Mouse (Mus musculus) ovary, postnatal 14 days (tissue): ENCODE results near the gene Pipox.

Source experiments
- DNase-seq: peaks from one replicate; pipeline ENCODE4 v3.0.0; 2022; ENCODE audit warnings: low spot score

Gene Pipox

DNA sequence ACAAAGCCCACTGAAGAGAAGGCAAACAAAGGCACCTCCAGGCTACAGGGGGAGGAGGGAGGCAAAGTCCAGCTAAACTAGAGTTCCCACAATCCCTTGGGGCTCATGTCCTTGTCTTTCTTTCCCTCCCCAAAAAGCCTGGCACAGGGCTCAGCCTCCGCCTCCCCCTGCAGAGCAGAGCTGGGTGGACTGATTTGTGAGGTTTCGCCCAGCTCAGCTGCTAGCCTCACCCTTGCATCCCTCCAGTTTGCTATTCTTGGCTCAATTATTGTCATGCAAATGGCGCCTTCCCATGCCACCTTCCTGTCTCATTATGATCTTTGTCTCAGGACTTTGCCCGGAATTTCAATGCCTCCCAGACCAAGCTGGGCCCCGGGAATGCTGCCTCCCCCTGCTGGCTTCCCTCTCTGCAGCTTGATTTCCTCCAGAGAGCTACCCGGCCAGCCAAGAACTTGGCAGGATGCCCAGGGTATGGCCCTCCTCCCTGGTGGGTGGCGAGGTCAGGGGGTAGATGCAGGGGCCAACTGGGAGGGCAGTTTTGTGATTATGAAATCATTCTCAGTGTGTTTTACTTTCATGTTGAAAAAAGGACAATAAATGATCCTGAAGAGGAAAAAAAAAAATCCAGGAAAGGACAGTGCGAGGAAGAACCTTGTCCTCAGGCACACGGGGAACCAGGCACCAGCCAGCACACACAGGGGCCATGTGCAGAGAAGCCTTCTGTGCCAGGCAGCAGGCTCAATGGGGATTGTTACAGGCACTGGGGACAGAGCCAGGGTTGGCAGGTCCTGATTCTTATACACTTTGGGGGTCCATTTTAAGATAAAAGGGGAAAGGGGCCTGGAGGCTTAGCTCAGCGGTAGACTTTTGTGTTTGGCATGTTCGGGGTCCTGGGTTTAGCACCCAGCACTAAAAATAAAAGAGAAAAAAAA is at the start of gene Pipox:
Gene Pipox, minus strand, starts transcription at position 310 of the 932 bp plus-strand sequence.
- DNase-seq: peak; percentile 80

DNA sequence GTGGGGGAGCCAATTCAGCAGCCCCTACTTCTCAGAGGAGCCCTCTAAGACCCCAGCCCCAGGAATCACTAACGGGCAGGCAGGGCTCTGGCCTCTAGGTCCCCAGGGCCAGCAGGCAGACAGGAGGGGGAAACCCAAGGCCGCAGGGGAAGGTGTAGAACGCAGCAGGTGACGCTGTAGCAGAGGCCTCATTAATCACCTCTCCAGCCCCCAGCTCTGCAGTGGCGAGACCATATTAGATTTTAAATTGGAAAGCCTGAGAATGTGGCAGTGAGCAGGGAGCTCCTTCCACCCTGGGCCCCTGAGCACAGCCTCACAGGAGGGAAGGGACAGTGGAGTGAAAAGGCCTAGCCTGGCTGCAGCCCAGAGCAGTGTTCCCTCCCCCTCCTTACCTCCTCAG is 48.3 kb upstream of the Pipox start:
- no peak for DNase-seq

DNA sequence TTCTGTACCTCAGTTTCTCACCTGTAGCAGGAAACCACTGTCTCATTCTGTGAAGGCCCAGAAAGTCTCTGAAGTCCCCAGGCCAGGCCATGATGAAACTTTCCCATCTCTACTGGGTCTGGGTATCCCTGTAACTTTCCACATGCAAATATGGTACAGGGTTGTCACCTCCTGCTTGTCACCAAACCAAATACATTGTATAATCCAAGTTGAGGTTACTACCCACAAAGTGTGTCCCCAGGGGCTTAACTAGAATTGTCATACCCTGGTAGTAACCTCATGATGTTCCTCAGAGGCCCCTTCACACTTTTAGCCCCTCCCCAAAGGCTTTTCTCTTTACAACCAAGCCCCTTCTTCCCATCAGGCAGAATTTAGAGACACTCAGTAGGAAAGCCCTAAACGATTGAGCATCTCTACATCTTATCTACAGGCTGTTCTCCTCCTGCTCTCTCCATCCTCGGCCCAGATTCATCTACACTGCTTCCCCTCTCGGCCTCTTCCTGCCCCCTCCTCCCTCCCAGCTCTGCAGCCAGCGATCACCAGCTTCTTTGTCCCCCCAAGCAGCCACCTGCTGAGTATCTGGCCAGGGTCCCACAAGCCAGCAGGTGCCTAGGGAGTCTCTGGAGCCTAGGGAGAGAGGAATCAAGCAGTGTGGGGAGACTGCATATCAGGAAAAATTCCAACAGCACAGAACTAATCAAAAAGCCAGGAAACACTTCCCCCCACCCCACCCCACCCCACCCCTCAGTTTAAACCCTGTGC is 43.9 kb upstream of the Pipox start:
- no peak for DNase-seq

DNA sequence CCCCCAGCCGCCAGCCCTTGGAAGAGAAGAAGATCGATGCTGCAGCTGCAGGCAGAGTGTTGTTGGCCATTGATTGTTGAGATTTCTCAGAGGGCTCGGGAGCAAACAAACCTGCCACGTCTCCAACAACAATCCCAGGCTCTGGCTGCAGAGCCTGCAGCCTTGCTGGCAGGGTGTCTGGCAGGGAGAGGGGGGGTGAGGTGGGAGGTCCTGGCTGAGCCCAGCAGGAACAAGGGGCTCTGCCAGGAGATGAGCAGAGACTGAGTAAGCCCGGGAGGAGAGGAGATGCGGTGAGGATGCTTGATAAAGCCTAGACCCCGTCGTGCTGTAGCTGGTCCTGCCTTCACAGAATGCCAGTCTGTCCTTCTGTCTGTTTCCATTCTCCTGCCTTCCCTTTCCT is 43.0 kb upstream of the Pipox start:
- DNase-seq: no peak

DNA sequence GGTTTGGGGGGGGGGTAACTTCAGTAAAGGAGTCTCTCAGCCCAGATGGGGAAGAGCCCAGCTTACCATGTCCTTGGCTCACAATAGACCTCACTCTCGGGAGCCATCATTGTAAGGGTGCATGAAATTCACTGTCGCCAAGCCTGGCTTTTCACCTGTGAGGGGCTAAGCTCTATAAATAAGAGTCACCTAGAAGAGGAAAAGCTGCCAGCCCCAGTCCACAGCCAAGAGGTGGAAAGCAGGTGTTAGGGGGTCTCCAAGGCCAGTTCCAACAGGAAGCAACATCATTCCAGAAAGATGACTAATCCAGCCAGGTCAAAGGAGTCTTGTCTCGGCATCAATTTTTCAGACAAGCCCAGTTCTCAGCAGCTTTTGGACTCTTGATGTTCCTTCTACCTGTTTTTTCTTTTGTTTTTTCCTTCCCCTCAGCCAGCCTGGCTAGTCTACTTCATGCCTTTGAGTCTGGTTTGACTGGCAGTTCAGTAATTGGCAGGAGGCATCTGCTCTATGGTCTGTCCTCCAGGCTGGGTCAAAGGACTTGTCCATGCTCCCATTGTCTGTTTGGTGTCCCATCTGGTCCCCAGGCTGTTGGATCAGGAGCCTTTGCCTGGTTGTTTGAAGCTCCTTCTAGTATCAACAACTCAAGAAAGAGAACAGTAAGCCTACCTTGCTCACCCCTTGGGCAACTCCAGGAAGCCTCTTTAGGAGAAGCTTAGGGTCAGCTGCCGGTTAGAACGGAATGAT is 40.8 kb upstream of the Pipox start:
- DNase-seq: no peak

DNA sequence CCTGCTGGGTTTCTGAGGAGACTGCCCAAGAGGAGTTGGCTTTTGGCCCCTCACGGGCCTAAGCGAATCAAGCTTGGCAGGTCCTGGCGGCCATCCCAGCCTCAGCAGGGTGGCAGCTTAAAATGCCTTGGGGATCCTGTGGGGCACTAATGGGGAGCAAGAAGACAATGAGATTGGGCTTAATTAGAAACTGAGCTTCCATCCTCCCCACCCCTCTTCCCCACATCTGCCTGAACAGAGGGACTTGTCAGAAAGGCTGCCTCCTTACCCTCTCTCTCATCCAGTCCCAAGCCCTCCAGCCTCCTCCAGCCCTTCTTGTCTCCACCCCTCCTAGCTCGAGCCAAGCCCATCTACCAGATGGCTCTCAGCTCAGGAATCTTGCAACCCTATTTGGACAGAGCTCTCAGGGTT is 40.2 kb upstream of the Pipox start:
- no peak for DNase-seq

DNA sequence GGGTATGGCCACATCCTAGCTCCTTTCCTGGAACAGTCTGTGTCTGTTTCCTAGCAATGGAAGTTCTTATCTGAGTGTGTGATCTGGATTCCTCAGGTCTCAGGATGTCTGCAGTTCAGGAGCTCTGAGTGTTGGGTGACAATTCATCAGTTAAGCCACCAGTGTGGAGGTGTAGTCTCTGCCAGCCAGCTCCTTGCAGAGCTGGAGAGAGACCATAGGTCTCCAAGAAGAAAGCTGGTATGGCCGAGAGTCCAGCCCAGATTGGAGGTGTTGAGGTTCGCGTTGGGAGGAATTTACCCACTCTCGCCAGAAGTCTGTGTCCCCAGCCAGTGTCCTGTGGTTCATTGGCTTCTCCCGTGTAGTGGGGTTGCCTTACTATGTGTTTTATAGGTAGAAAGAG is 38.7 kb upstream of the Pipox start:
- DNase-seq: no peak

DNA sequence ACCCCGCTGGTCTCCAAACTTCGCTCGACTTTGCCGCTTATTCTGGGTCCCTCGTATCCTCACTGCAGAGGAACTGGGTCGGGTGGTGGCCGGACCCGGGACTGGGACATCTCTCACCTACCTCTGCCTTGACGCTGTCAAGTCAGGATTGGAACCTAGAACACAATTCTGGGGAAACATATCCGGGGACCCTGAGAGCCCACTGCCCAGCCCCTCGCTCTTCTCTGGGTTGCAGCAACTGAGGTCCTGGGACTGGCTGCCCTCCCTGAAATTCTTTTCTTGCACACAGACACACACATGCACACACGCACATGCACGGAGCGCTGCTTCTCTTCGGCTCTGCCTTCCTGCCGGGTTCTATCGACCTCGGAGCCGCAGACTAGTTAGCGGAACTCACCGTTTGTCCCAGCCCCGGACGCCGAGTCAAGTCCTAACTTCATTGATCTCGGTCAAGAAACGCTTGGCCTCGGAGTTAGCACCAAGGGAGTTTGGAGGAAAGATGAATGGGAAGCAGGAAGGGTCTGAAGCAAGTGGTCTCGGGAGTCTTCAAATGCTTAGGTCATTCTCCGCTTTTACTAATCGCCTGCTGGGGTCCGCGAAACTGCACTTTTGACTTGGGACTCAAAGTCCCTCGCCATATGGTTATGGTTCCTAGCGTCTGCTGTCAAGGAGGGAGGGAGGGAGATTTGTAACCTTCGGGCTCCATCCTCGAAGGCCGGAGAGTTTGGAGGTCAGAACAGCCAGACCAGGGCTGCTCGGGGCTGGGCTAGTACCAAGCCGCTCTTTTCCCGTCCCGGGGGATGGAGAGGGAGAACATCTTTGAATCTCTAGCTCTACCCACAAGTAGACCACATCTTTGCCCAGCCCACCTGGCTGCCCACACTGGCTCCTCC is 37.9 kb upstream of the Pipox start:
- DNase-seq: no peak

DNA sequence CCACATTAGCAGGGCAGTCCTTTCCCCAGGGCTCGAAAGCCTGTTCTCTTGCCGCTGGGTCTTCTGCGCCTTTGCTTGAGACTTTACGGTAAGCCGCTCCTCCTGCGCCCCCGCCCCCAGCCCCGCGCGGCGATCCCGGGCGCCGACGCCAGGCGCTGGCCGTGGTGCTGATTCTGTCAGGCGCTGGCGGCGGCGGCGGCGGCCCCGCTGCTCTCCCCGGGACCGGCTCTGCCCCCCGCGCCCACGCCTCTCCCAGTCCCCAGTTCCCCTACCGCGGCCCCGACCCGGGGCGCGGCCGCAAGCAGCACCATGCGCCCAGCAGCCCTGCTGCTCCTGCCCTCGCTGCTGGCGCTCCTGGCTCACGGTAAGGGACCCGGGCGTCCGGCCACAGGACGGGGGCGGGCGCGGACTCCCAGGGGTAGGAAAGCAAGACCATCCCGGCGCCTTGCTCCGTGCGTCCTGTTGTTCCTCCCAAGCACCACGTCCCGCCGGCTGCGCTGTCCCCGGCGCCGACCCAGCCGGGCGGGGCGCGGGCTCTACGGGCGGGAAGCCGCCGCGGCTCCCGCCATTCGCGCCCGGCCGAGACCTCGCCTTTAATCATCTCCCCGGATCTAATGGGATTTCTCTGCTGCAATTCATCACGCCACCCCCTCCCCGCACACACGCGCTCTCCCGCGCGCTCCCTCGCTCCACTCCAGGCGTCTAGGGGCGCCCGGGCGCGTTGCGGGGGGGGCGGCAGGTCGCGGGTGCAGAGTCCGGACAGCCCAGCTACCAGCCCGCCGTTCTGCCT is 37.0 kb upstream of the Pipox start, which contains the start of gene Sez6:
Gene Sez6, plus strand, starts transcription at position 50 of the 790 bp plus-strand sequence.
- DNase-seq: peak; percentile 81

DNA sequence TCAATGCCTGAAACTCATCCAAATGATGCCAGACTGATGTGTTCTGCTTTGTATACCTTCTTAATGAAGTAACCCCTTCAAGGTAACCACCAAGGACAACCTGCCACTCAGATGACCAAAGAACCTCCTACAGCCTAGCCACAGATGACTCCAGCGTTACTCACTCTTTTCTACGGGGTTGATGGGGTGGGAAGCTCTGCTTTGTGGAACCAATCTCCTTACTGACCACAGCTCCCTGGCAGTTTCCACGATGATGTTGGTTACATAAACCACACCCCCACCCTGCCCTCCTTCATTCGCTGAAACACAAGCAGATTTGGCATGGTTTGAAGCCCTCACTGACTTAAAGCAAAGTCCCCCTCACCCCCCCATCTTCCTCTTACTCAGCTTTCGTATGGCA is 33.9 kb upstream of the Pipox start:
- DNase-seq: no peak

DNA sequence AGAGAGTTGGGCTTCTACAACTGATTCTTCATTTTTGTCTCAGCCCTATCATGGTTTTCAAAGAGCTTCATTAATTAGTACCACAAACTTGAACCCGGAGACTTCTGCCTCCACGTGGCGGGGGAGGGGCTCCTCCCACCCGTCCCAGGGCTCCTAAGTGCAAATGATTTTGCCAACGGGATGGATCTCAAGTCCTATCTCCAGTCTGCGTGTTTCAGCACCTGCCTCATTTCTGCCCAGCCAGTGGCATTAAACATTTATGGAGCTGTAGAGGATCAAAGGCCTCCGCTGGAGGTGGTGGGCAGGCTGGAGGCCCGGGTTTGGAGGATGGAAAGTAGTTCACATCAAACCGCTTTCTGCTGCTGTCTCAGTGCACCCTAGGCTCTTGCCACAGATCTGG is 32.8 kb upstream of the Pipox start:
- DNase-seq: no peak

DNA sequence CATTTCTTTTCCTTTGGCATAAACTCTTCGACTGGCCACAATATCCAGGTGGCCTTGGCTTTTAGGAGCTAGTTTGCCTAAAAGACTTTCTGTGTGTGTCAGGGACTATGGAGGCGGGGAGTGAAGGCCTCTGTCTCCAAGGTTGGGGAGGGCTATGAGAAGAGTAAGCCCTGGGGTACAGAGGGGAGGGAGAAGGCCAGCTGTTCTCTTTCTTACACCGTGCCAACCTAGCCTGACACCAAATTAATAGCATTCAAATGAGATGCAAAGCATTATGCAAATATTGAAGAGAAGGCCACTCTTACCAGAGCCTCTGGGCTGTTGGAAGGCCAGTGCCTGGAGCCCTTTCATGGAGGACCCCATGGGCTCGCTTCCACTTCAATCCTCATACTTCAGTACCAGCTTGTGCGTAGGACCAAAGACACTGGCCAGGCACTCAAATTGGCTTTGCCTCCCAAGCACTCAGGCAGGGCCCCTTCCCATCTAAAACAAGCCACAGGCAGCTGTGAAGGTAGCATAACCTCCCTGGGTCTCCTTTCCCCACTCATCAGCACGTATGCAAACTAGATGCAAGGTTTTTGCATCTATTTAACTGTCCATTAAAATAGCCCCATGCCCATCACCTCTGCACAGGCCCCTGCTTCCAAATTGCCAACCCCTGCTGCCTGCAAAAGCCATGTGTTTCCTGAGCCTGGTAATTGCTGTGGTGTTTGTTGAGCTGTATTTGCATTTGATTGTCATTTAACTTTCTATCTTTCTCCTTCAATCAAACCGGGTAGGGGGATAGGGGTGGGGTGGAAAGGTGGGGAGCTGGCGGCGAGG is 32.2 kb upstream of the Pipox start:
- no peak for DNase-seq

DNA sequence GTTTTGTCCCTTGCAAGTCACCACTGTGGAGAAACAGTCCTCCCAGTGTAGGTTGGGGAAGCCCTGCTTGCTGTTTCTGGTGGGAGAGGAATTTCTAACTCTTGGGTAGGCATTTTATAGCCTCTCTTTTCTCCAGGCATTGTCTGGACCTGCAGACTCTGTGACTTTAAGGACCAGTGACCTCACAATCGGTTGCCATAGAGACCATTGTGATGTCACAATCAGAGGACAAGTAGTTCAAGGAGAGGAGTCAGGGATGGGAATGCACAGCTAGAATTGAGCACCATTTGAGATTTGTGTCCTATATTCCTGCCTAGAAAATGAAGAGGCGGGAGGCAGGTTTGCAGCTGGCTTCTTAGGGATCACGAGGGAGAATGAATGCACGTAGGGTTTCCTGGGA is 29.4 kb upstream of the Pipox start:
- DNase-seq: no peak

DNA sequence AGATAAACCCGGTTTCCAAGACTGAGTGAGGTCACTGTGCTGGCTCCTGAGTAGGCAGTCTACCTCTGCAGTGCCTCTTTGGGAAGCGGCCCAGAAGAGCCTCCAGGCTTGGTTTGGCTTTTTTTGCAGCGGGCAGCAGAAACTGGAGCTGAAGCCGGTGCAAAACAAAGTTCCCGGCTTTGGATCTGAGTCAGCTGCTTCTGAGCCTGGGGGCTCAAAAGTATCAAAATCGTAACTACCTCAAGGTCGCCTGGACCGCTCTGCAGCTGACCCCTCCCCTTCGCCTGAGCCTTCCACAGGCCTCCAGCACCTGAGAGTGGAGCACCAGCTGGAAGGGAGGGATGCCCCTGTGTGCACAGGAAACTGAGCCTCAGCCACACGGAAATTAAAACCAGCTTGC is 23.3 kb upstream of the Pipox start:
- DNase-seq: no peak

DNA sequence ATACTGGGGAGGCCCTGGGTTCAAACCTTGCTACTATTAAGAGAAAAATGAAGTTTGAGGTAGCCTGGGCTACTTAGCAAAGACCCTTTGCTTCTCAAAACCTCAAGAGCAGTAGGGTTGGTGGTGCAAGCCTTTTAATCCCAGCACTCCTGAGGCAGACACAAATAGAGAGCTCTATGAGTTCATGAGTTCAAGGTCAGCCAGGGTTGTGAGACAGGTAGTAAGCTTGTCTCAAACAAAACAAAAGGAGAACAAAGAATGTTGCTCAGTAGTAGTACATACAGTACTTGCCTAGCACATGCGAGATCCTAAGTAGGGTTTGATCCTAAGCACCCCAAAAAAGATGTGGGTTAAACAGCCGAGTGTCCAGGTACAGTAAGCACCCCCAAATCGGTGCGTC is 22.8 kb upstream of the Pipox start:
- DNase-seq: no peak

DNA sequence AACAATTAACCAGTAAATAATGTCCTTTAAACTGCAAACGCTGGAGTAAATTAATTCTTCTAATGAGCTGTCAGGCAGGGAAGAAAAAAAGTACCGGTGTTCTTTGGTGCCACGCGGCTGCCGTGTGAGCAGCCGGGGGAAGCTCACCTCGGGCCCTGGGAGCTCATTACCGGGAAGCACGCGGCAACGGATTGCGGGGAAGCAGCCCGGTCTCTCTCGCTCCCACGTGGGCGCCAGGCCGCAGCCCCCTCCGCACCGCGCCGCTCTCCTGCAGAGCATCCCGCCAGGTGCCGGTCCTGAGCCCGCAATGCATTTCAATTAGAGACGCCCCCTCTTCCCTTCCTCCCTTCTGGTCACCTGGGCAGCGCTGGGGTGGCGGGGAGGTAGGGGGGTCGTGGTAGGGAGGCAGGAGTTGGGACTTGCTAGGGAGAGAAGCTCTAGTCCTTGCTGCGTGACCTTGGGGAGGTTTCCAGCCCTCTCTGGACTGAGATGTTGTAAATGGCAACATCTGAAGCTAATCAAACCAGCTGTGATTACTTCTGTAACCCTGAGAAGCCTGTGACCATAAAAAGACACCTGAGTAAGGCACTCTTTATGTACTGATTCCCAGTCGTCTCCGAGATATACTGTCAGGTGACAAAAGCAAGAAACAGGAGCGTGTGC is 20.8 kb upstream of the Pipox start:
- no peak for DNase-seq

DNA sequence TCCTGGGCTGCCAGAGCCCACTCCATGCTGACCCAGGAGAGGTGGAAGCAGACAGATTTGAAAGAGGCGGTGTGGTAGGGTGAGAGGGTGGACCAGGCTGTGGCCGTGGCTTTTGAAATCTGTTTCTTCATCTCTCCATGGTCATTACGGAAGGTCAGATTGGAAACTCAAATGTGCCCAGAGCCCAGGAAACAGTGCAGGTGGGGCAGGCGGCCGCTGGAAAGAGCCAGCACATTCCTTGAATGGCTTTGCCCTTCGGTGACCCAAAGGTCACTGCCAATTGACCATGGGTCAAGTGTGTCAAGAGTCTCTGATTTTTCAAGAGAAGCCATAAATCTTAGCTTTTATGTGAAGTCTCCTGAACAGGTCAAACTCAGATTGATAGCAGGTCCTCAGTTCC is 19.6 kb upstream of the Pipox start:
- DNase-seq: no peak

DNA sequence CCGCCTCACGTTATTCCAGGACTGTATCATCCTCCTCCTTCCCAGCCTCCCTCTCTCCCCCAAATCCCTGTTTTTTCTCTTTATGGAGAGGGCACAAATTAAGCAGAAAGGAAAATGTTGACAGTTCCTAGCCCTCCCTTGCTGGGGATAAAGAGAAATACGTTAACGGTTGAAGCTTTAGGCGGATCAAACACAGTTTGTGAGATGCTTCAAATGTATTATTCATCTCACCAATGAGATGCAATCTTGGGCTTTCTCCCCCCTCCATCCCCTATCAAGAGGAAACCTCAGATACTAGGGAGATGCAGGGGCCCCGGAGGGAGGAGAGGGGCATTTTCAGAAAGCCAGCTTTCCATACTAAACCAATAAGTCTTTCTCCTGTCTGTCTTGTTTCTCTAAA is 15.9 kb upstream of the Pipox start:
- DNase-seq: no peak

DNA sequence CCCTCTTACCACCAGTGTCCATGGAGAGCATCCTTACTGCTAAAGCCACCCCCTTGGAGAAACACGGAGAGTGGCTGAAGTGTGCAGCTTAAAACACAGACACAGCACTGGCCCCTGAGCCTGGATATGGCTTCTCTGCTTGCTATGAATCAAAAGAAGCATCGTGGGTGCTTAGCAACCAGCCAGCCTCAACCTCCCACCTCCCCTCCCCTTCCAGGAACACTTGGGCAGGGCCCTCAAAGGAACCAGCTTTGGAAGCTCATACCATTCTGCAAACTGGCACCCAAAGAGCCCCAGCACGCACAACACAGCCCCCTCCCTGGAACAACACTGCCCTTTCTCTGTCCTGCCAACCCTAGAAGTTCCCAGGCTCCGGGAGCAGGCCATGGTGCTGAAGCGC is 15.5 kb upstream of the Pipox start:
- DNase-seq: no peak
